Mouse (Mus musculus): ENCODE data around the gene Ikzf1. TPM values are rescaled to one million over a fixed set of nuclear protein-coding genes. Genes with fewer than 3 reads are reported as not detected.

The Ikzf1 gene
- polyA plus RNA-seq, 1 experiment, result 1.0 TPM

DNA sequence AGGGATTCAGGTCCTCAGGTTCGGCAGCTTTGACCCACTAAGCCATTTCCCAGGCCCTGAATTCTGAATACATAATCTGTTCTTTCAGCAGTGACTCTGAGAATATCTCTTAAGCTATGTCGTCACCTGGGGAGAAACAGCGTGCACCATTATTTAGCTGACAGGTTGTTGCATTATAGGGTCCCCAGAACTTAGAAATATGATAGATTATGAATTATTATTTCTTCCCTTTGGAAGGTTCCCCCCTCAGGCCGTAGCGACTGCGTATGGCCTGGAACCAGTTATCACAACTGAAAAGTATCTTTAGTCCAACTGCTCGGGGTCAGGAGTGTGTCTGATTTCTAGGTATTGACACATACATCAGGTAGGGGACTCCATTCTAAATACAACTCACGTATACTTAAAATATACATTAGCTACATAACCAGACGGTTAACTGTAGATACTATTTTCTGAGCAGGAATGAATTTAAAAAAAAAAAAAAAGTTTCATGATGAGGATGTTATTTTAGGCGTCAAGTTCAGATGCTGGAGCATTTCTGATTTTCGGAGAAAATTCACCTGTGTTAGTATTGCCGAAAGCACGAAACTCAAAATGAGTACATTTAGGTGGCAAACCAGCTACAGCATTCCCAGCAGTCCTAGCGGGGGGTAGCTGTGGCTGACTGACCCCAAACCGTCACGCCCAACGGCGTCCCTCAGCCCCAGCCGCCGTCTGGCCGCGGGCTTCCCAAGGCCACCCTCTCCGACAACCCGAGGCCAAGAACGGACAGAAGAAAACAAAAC lies 123.4 kb downstream of the Ikzf1 start:
- Histone ChIP-seq H3K79me2 (ENCODE audit: control insufficient read depth, insufficient read depth) (peaks cover 51% of the 10 kb centered on the region), H3ac (ENCODE audit: control insufficient read depth, insufficient read length, low read depth) (peak overlapping the region; percentile 98), H3K79me3 (ENCODE audit: low read depth) (peaks cover 29% of the 10 kb centered on the region), H3K4me3 (ENCODE audit: insufficient read depth, poor library complexity, severe bottlenecking) (peak overlapping the region; percentile 59), H3K27me3 (ENCODE audit: control insufficient read depth, insufficient read depth, insufficient read length) (no peaks in the 10 kb centered on the region), H3K36me3 (ENCODE audit: control insufficient read depth, insufficient read depth) (peaks cover 36% of the 10 kb centered on the region)
- TF ChIP-seq CEBPB (IDR thresholded peaks at IDR 0.05; ENCODE audit: low read depth), result no peak
- no peak for TF ChIP-seq USF1 (IDR thresholded peaks at IDR 0.05; ENCODE audit: low read depth)
- TF ChIP-seq CTCF (IDR thresholded peaks at IDR 0.05; ENCODE audit: control insufficient read depth, insufficient read depth, insufficient read length), result no peak
- no peak for TF ChIP-seq MYOG (IDR thresholded peaks at IDR 0.05; ENCODE audit: control insufficient read depth, extremely low read depth, insufficient read length)
- no peak for TF ChIP-seq MYOD1 (IDR thresholded peaks at IDR 0.05; ENCODE audit: control insufficient read depth, insufficient read length, low read depth)
- no peak for TF ChIP-seq MAX (IDR thresholded peaks at IDR 0.05)
- no peak for TF ChIP-seq FOSL1 (IDR thresholded peaks at IDR 0.05; ENCODE audit: insufficient read depth, low read length, poor library complexity, severe bottlenecking)

DNA sequence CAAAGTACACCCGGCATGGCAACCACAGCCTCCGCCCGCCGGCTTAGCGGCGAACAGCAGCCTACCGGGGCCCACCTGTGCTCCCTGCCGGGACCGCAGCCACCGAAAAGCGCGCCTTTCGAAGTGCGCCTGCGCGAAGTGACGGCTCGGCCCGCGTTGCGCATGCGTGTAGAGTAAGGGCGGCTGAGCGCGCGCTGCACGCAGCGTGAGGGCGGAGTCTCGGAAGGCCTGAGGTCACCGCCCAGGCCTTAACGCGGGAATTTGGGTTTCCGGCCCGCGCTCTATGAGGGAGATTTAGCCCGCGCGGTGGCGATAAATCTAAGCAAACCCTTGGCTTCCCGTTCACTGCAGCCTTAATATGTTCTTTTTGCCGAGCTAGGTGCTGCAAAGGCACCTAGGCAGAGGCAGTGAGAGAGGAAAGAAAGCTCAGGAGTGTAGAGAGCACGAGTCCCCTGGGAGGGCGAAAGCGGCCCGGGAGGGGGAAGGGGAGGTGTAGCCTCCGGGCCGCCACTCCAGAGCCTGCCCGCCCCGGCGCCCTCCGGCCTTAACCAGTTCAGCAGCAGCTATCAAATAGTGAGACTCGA lies 124.1 kb downstream of the Ikzf1 start, which contains the start of gene Fignl1:
TSS of gene Fignl1 (minus strand) at position 143 of the 584 bp plus-strand sequence.
- Histone ChIP-seq H3ac (ENCODE audit: control insufficient read depth, insufficient read length, low read depth) (peak within 1 kb of the TSS; percentile 98), H3K4me3 (ENCODE audit: insufficient read depth, poor library complexity, severe bottlenecking) (peak within 1 kb of the TSS; percentile 59), H3K36me3 (ENCODE audit: control insufficient read depth, insufficient read depth) (peaks cover 30% of the 10 kb centered on the region), H3K79me2 (ENCODE audit: control insufficient read depth, insufficient read depth) (peaks cover 46% of the 10 kb centered on the region), H3K79me3 (ENCODE audit: low read depth) (peaks cover 29% of the 10 kb centered on the region), H3K27me3 (ENCODE audit: control insufficient read depth, insufficient read depth, insufficient read length) (no peaks in the 10 kb centered on the region)
- TF ChIP-seq MAX (IDR thresholded peaks at IDR 0.05) (peak; percentile 70), USF1 (IDR thresholded peaks at IDR 0.05; ENCODE audit: low read depth) (no peak), FOSL1 (IDR thresholded peaks at IDR 0.05; ENCODE audit: insufficient read depth, low read length, poor library complexity, severe bottlenecking) (no peak), MYOG (IDR thresholded peaks at IDR 0.05; ENCODE audit: control insufficient read depth, extremely low read depth, insufficient read length) (no peak), CEBPB (IDR thresholded peaks at IDR 0.05; ENCODE audit: low read depth) (no peak), CTCF (IDR thresholded peaks at IDR 0.05; ENCODE audit: control insufficient read depth, insufficient read depth, insufficient read length) (peak; percentile 1), MYOD1 (IDR thresholded peaks at IDR 0.05; ENCODE audit: control insufficient read depth, insufficient read length, low read depth) (peak; percentile 25)

DNA sequence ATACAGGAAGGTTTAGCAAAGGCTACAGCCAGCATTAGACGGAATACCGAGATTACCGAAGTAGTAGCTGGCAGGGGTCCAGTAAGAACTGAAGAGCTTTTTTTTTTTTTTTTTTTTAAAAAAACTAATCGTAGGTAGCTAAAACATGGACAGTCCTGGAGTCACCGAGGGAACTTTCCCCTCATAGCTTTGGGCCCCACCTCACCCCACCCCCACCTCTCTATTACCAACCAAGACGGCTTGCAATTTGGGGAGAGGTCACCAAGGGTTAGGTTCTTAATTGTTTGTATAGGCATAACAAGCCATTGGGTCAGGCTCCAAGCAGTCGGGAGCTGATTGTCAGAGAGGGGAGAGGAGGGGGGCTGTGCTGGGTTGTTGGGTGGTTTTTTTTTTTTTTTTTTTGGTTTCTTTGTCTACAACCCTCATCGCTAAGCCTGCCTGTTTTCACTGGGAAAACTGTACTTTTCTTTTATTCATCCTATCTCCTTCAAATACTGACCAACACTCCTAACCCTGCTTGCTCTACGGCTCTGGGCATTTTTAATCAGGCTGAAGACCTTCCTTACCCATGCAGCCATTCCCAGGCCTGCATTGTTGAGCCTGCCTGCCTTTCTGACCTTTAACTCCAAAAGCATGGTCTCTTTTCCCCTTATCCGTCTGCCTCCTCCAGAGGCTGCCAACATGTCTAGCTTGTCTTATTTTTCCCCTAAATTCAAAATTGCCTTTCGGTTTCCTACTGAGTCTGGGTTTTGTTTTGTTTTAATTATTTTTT lies 124.8 kb downstream of the Ikzf1 start:
- H3K79me3 ChIP-seq (ENCODE audit: low read depth), result peaks cover 27% of the 10 kb centered on the region
- H3K4me3 ChIP-seq (ENCODE audit: insufficient read depth, poor library complexity, severe bottlenecking), result peak overlapping the region; percentile 59
- peaks cover 39% of the 10 kb centered on the region for H3K79me2 ChIP-seq (ENCODE audit: control insufficient read depth, insufficient read depth)
- TF ChIP-seq FOSL1 (IDR thresholded peaks at IDR 0.05; ENCODE audit: insufficient read depth, low read length, poor library complexity, severe bottlenecking), result no peak
- TF ChIP-seq CEBPB (IDR thresholded peaks at IDR 0.05; ENCODE audit: low read depth), result no peak
- no peak for TF ChIP-seq MAX (IDR thresholded peaks at IDR 0.05)
- TF ChIP-seq CTCF (IDR thresholded peaks at IDR 0.05; ENCODE audit: control insufficient read depth, insufficient read depth, insufficient read length), result no peak
- no peak for TF ChIP-seq USF1 (IDR thresholded peaks at IDR 0.05; ENCODE audit: low read depth)
- peaks cover 23% of the 10 kb centered on the region for H3K36me3 ChIP-seq (ENCODE audit: control insufficient read depth, insufficient read depth)
- no peaks in the 10 kb centered on the region for H3K27me3 ChIP-seq (ENCODE audit: control insufficient read depth, insufficient read depth, insufficient read length)
- peak overlapping the region; percentile 92 for H3ac ChIP-seq (ENCODE audit: control insufficient read depth, insufficient read length, low read depth)

DNA sequence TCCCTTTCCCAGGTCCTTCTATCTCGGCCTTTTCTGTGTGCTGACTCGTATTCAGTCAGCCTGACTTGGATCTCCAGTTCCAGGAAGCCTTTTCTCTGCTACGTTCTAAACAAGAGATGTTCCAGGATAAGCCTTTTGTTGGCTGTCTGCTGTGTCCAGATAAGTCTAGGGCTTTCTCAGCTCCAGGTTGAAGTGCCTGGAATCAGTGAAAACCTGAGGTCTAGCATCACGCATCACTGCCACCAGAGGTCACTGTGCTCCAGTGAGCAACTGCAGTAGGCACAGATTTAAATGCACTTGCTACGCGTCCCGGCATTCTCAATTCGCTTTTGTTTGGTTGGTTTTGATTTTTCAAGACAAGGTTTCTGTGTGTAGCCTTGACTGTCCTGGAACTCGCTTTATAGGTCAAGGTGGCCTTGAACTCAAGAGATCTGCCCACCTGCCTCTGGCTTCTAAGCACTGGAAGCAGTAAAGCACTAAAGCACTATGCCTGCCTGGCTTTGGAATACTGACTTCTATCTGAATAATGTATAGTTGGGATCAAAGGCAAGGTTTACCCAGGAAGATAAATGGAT lies 127.2 kb downstream of the Ikzf1 start:
- peaks cover 16% of the 10 kb centered on the region for H3K79me2 ChIP-seq (ENCODE audit: control insufficient read depth, insufficient read depth)
- no peak overlapping the region for H3K4me3 ChIP-seq (ENCODE audit: insufficient read depth, poor library complexity, severe bottlenecking)
- H3K79me3 ChIP-seq (ENCODE audit: low read depth), result peaks cover 11% of the 10 kb centered on the region
- H3ac ChIP-seq (ENCODE audit: control insufficient read depth, insufficient read length, low read depth), result no peak overlapping the region
- TF ChIP-seq CTCF (IDR thresholded peaks at IDR 0.05; ENCODE audit: control insufficient read depth, insufficient read depth, insufficient read length) (peak; percentile 85), USF1 (IDR thresholded peaks at IDR 0.05; ENCODE audit: low read depth) (no peak)
- H3K27me3 ChIP-seq (ENCODE audit: control insufficient read depth, insufficient read depth, insufficient read length), result no peaks in the 10 kb centered on the region
- H3K36me3 ChIP-seq (ENCODE audit: control insufficient read depth, insufficient read depth), result no peaks in the 10 kb centered on the region

DNA sequence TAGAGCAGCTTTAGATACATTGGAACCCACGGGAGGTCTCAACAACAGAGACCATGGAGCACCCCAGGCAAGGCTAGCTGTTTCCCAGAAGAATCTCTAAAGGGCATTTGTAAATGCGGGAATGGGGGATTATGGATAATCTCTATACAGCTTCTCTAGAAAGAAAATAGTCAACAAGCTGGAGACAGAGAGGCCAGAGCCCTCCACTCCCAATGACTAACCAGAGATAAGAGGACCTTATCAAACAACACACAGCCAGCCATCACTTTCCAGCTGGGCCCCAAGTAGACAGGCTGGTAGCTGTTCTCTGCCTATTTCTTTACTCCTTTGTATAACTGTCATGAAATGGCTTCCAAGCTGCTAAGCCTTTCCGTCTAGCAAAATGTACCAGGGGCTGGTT lies 130.9 kb downstream of the Ikzf1 start:
- H3ac ChIP-seq (ENCODE audit: control insufficient read depth, insufficient read length, low read depth), result no peak overlapping the region
- H3K79me2 ChIP-seq (ENCODE audit: control insufficient read depth, insufficient read depth), result no peaks in the 10 kb centered on the region
- TF ChIP-seq MAX (IDR thresholded peaks at IDR 0.05), result no peak
- TF ChIP-seq CEBPB (IDR thresholded peaks at IDR 0.05; ENCODE audit: low read depth), result no peak
- no peak for TF ChIP-seq FOSL1 (IDR thresholded peaks at IDR 0.05; ENCODE audit: insufficient read depth, low read length, poor library complexity, severe bottlenecking)
- TF ChIP-seq MYOG (IDR thresholded peaks at IDR 0.05; ENCODE audit: control insufficient read depth, extremely low read depth, insufficient read length), result no peak
- no peak for TF ChIP-seq USF1 (IDR thresholded peaks at IDR 0.05; ENCODE audit: low read depth)
- no peak for TF ChIP-seq MYOD1 (IDR thresholded peaks at IDR 0.05; ENCODE audit: control insufficient read depth, insufficient read length, low read depth)
- TF ChIP-seq CTCF (IDR thresholded peaks at IDR 0.05; ENCODE audit: control insufficient read depth, insufficient read depth, insufficient read length), result no peak
- no peaks in the 10 kb centered on the region for H3K36me3 ChIP-seq (ENCODE audit: control insufficient read depth, insufficient read depth)
- no peak overlapping the region for H3K4me3 ChIP-seq (ENCODE audit: insufficient read depth, poor library complexity, severe bottlenecking)
- no peaks in the 10 kb centered on the region for H3K79me3 ChIP-seq (ENCODE audit: low read depth)
- H3K27me3 ChIP-seq (ENCODE audit: control insufficient read depth, insufficient read depth, insufficient read length), result no peaks in the 10 kb centered on the region

All from C2C12 (cell line).